Mouse (Mus musculus): ENCODE measurements around the gene Hrasls5. TPM values are rescaled to one million over a fixed set of nuclear protein-coding genes. Genes with fewer than 3 reads are reported as not detected.

Gene Hrasls5
- total RNA-seq (2014; fragmentation: Nextera tagmentation) (not detected in 2 replicates), total RNA-seq (2017) (not detected in 2 replicates)

DNA sequence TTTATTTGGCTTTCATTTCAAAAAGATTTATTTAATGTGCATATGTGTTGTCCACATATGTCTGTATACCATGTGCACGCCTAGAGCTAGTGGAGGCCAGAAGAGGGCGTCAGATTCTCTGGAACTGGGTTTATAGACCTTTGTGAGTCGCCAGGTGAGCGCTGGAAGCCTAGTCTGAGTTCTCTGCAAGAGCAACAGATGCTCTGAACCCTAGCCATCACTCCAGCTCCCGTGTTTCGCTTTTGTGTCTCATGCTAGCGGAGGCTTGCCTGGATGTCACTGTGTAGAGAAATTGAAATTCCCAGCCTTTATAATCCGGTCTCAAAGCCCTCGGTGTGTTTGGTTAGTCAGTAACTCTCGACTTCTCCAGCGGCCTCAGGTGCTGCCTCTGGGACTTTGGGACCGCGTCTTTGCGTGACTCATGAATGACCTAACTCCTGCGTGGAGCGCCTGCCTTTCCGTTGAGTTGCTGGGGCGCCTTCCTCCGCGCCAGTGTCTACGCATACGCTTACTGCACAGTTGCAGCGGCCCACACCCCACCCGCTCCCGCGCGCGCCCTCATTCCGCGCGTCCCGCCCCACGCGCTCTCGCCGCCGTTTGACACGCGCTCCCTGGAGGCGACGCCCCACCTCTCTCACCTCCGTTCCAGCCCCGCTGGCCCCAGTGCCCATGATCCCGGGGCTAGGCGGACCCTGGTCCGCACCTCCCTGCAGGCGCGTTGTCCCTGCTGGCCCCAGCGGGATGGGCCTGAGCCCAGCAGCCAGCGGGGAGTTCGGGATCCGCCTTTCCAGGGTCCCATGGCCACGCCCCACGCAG, at the start of gene Hrasls5:
Gene Hrasls5, plus strand, starts transcription at position 600 of the 816 bp plus-strand sequence.
- peak; percentile 71 for ATAC-seq (replicated peaks; ENCODE audit: poor library complexity, severe bottlenecking)

DNA sequence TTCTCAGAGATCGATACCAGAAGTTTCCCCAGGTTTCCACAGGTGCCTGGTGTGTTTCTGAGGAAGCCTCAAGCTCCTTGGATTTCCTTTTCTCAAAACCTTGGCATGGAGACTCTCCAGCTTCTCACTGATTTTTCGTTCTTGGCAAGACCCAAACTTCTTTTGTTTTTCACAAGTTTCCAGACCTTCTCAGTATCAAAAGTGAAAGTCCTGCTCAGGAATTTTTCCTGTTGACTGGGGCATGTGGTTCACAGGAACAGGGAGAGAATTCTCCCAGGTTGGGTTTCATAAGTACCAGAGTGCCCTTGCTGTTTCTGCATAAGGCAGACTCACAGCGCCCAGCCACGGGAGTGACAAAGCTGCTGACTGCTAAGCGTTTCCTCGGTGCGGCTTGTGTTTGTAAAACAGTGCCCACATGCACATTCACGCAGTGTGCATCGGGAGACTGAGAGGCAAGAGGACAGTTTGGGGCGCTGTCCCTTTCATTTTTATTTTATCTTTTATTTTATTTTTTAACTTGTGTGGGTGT, 49.7 kb upstream of the Hrasls5 start:
- no peak for ATAC-seq (replicated peaks; ENCODE audit: poor library complexity, severe bottlenecking)

DNA sequence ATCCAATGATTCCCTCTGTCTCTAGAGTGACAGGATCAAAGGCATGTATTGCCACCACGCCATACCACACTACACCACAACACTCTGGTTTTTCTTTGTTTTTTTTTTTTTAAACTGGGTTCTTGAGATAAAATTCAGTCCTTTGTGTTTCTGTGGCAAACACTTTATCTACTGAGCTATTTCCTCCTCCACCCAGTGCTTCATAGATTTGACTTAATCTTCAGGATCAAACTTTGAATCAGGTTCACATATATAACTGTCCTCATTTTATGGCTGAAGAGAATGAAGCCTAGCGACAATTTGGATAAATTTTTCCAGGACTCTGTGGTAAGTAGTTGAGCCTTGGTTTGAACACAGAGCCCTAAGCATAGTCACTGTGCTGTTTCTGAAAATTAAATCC, 48.7 kb upstream of the Hrasls5 start:
- ATAC-seq (replicated peaks; ENCODE audit: poor library complexity, severe bottlenecking): no peak

- ATAC-seq (replicated peaks; ENCODE audit: poor library complexity, severe bottlenecking): no peak
Measured at GRCm38 (mm10) chr19:7564457-7564856, 47.9 kb upstream of the Hrasls5 start.

- ATAC-seq (replicated peaks; ENCODE audit: poor library complexity, severe bottlenecking): no peak
Measured at GRCm38 (mm10) chr19:7566826-7567225, 45.5 kb upstream of the Hrasls5 start.

DNA sequence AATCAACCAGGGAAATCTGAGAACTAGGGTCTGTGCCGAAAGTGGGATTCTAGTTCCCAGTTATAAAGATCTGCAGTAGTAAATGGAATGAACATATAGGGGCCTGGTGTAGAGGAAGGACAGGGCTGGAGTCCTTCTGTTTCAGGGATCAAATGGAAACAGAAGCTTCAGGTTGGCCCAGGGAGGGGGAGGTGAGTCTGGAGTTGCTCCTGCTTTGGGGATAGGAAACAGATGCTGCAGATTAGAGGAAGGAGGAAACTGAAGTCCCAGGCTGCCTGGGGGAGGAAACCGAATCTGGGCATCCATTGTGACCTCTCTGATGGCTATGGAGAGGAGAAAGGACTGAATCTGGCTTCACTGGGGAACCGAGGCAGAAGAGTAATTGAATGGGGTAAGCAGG, 44.0 kb upstream of the Hrasls5 start:
- ATAC-seq (replicated peaks; ENCODE audit: poor library complexity, severe bottlenecking): no peak

DNA sequence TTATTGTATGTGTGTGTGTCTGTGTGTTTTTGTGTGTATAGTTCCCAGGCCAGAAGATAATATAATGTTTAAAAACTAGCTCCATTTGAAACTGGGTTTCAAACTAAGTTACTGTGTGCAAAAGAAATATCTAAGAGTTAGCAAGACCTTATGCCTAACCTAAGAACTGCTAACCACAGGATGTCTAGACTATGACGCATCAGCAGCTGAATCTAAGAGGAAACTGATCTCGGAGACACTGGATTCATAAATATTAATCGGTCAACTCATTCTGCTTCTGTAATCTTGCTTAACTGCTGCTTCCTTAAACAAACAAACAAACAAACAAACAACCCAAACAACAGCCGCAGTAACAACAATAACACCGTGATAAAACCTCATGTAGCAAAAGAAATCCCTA, 42.7 kb upstream of the Hrasls5 start:
- ATAC-seq (replicated peaks; ENCODE audit: poor library complexity, severe bottlenecking): no peak

DNA sequence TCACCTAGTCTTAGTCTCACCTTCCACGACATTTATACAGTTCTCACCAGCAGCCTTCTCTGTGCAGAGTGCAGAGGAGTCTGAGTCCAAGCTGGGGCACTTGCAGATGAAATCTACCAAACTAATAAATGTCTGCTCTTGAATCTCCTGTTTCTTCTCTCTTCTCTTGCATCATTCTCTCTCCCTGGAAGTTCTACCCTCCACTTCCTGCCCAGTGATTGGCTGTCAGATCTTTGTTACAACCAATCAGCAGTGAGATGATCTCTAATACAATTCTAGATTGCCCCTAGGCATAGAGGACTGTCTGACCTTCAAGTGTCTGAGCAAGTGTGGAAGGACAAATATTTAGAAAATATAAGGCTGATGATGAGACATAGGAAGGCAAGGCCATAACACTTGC, 36.2 kb upstream of the Hrasls5 start:
- ATAC-seq (replicated peaks; ENCODE audit: poor library complexity, severe bottlenecking): no peak

DNA sequence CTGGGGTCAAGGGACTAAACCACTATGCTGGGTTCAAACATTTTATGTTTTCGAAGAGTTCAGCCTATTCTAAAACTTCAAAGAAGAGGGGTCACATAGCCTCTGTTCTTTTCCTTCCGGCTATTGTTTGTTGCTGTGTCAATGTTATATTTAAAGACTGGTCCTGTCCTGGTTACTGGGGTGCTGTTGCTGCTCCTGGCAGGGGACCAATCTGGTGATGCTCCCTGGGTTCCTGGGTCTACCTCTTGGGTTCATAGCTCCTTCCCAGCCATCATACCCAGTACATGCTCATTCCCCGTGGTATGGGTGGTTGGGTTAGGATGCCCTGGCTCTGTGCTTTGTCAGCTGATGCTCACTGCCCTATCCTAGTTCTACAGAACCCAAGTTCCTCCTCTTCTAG, 34.6 kb upstream of the Hrasls5 start:
- ATAC-seq (replicated peaks; ENCODE audit: poor library complexity, severe bottlenecking): no peak

- ATAC-seq (replicated peaks; ENCODE audit: poor library complexity, severe bottlenecking): peak; percentile 69
Measured at GRCm38 (mm10) chr19:7581042-7581441, 31.3 kb upstream of the Hrasls5 start.

- no peak for ATAC-seq (replicated peaks; ENCODE audit: poor library complexity, severe bottlenecking)
Measured at GRCm38 (mm10) chr19:7583101-7583500, 29.2 kb upstream of the Hrasls5 start.

DNA sequence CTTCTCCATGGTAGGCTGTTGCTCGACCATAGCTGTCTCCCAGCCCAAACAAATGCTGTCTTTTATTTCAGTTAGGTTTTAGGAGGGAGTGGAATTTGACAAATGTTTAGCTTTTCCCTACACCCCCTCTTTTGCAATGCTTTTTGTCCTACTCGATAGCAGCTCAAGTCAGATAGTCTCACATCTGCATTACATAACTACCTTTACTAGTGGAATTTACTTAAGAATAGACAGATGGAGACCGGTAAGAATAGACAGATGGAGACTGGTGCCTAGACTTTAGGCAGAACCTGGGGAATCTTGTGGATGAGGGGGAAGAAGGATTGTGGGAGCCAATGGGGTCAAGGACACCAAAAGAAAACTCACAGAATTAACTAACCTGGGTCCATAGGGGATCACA, 28.7 kb upstream of the Hrasls5 start:
- ATAC-seq (replicated peaks; ENCODE audit: poor library complexity, severe bottlenecking): no peak

GRCm38 (mm10) chr19:7585279-7585678, 27.1 kb upstream of the Hrasls5 start:
- no peak for ATAC-seq (replicated peaks; ENCODE audit: poor library complexity, severe bottlenecking)

DNA sequence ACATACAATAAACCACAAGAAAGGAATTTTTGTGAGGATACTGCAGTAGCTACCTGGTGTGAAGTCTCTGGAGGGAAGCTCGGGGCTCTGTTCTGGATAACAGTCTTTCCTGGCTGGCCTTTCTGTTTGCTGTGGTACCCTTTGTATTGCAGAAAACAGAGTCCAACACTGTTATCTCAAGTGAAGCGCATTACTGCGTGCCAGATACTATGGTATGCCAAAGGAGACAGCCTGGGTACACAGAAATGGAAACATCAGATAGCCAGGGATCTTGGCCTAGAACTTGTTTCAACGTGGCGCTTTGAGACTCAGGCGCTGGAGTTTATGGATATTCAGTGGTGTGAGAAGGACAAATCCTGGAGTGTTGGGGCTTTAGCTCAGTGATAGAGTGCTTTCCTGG, 26.6 kb upstream of the Hrasls5 start:
- ATAC-seq (replicated peaks; ENCODE audit: poor library complexity, severe bottlenecking): no peak

GRCm38 (mm10) chr19:7590795-7591194, 21.5 kb upstream of the Hrasls5 start:
- no peak for ATAC-seq (replicated peaks; ENCODE audit: poor library complexity, severe bottlenecking)

DNA sequence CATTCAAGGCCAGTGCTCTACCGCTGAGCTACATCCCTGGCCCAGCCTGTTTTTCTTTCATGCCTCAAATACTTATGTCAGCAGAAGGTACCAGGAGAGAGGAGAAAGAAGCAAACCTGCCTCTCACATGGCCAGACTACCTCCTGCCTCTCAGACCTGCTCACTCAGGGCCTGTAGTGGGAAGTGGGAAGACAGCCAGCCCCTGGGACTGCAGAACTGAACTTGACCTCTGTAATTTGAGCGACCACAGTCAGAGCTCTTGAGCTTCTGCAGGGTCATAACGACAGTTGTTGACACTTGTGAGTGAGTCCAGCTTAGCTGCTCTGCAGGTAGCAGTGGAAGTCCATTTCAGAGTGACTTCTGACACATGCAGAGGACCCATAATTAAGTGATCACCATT, 20.3 kb upstream of the Hrasls5 start:
- ATAC-seq (replicated peaks; ENCODE audit: poor library complexity, severe bottlenecking): no peak

GRCm38 (mm10) chr19:7595534-7595933, 16.8 kb upstream of the Hrasls5 start:
- no peak for ATAC-seq (replicated peaks; ENCODE audit: poor library complexity, severe bottlenecking)

GRCm38 (mm10) chr19:7598481-7598880, 13.9 kb upstream of the Hrasls5 start:
- no peak for ATAC-seq (replicated peaks; ENCODE audit: poor library complexity, severe bottlenecking)

- ATAC-seq (replicated peaks; ENCODE audit: poor library complexity, severe bottlenecking): no peak
Measured at GRCm38 (mm10) chr19:7601551-7601950, 10.8 kb upstream of the Hrasls5 start.

- no peak for ATAC-seq (replicated peaks; ENCODE audit: poor library complexity, severe bottlenecking)
Measured at GRCm38 (mm10) chr19:7604107-7604506, 8.2 kb upstream of the Hrasls5 start.

GRCm38 (mm10) chr19:7605013-7605412, 7.3 kb upstream of the Hrasls5 start:
- no peak for ATAC-seq (replicated peaks; ENCODE audit: poor library complexity, severe bottlenecking)
